Mouse (Mus musculus) neural tube, embryonic 14.5 days (tissue): ENCODE measurements at regions not wholly inside any gene's neighbourhood (a gene's known extent, or its start where the extent isn't known, plus 50 kb on each side); places are given as distances from the start of the nearest gene placed in this dataset.

ENCODE experiments used
- ATAC-seq: fragments of 200-750 bp; cut with Nextera tagmentation; 2 replicates; pipeline ENCODE4 v1.8.0; 2017; ENCODE audit warnings: low read depth, mild to moderate bottlenecking, moderate TSS enrichment, moderate library complexity
- H3K27ac ChIP-seq: fragments of 300-500 bp; sonication (generic); 2 replicates; pipeline ENCODE4 v1.5.1; 2014; ENCODE audit warnings: low read depth, mild to moderate bottlenecking, control low read depth, low read length, moderate library complexity, mixed read lengths
- H3K27me3 ChIP-seq: fragments of 300-500 bp; sonication (generic); 2 replicates; pipeline ENCODE4 v1.6.1; 2014; ENCODE audit warnings: low read length; ENCODE audit not compliant: control insufficient read depth, insufficient read depth
- H3K36me3 ChIP-seq: fragments of 300-500 bp; sonication (generic); 2 replicates; pipeline ENCODE4 v1.6.1; 2014; ENCODE audit warnings: low read length, mixed read lengths; ENCODE audit not compliant: control insufficient read depth, insufficient read depth
- H3K4me1 ChIP-seq: fragments of 300-500 bp; sonication (generic); 2 replicates; pipeline ENCODE4 v1.6.1; 2014; ENCODE audit warnings: low read length; ENCODE audit not compliant: control insufficient read depth, insufficient read depth
- H3K4me2 ChIP-seq: fragments of 300-500 bp; sonication (generic); 2 replicates; pipeline ENCODE4 v1.6.1; 2014; ENCODE audit warnings: mild to moderate bottlenecking, low read depth, low read length, control low read depth
- H3K4me3 ChIP-seq: fragments of 300-500 bp; sonication (generic); 2 replicates; pipeline ENCODE4 v1.5.1; 2014; ENCODE audit warnings: low read depth, low read length, control low read depth, mixed read lengths
- H3K9ac ChIP-seq: fragments of 300-500 bp; sonication (generic); replicated peaks from 2 replicates; pipeline ENCODE4 v1.6.1; 2014; ENCODE audit warnings: low read depth, mild to moderate bottlenecking, control low read depth, low read length, mixed read lengths
- H3K9me3 ChIP-seq: fragments of 300-500 bp; sonication (generic); 2 replicates; pipeline ENCODE4 v1.6.1; 2016; ENCODE audit warnings: low read length; ENCODE audit not compliant: control insufficient read depth
- WGBS: fragments of 180-500 bp; shearing (Covaris S2); extraction: QIAGEN DNeasy Blood & Tissue Kit; methylation state at CpG from one replicate; pipeline ENCODE4 v1.1.7; 2014; 5-methylcytosine and 5-hydroxymethylcytosine counted together

- H3K4me1 ChIP-seq: no peaks in the 10 kb centered on the region
- H3K27me3 ChIP-seq: no peaks in the 10 kb centered on the region
- ATAC-seq: no peak
- H3K4me3 ChIP-seq: no peak overlapping the region
- H3K9ac ChIP-seq: no peak overlapping the region
- no peaks in the 10 kb centered on the region for H3K36me3 ChIP-seq
- H3K9me3 ChIP-seq: no peaks in the 10 kb centered on the region
- no peak overlapping the region for H3K27ac ChIP-seq
- WGBS: 85% methylated on average over 7 of the region's 7 CpGs
- no peak overlapping the region for H3K4me2 ChIP-seq
Measured at GRCm38 (mm10) chr3:115562735-115563134, 152.1 kb downstream of the S1pr1 start.

DNA sequence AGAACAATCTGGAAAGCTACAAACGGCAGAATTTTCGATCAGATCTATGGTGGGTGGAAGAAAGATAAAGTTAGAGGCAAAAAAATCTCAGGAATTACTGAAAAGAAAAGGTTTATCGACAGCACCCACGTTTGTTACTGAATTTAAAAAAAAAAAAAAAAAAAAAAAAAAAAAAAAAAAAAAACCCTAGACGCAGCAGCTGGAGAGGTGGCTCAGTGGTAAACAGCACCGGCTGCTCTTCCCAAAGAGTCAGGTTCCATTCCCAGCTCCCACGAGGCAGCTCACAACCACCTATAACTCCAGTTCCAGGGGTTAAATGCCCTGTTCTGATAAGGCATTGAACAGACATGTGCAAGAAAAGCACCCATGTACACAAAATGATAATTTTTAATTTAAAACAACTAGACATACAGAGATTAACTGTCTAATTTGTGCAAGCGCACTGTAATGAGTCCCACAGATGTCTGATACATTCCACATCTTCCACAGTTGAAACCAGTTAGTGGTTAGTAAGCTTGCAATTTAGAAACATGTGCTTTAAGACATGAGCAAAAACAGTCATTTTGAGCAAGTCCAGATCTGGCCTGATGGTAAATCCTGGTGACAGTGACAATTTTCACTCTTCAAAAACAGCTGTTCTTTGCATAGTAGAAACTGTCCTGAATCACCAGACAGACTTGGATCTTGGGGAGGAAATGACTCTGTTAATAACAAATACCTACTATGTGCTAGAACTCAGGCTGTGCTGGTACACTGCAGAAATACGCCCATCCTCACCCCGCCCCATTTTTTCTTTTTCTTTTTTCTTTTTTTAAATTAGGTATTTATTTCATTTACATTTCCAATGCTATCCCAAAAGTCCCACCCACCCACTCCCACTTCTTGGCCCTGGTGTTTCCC is 159.8 kb downstream of the S1pr1 start:
- Histone ChIP-seq H3K36me3 (no peaks in the 10 kb centered on the region), H3K9me3 (no peaks in the 10 kb centered on the region), H3K4me3 (no peak overlapping the region), H3K9ac (no peak overlapping the region), H3K27ac (no peak overlapping the region), H3K4me2 (no peak overlapping the region), H3K27me3 (no peaks in the 10 kb centered on the region), H3K4me1 (no peaks in the 10 kb centered on the region)
- ATAC-seq: no peak
- 82% methylated on average over 10 of the region's 10 CpGs for WGBS

DNA sequence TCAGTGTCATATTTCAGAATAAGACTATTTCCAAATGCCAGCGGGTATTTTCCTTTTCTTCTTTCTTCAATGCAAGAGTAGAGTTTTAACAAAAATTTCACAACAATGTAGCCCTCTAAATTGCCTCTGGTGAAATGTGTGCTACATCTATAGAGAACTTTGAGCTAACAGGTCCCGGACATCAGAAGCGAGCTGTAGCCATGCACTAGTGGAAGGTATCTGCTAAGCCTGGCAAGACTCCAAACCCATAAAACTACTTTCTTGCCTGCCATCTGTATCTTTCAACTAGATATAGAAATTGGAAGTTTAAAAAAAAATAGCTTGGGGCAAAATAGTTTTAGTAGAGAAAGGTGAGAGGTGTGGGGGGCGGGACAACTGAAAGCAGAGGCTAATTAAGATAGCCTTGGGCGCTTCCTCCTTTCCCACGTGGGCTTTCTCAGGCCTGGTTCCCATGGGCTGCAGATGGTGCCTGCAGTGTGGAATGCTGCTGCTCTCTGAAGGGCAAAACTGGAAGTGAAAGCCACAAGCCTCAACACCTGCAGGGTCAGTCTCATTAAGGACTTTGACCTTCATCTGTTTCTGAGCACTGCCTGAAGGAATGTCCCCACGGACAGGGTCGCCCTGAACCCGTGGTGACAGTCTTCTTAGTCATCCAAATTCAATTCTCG is 160.9 kb downstream of the S1pr1 start:
- no peak for ATAC-seq
- 67% methylated on average over 10 of the region's 10 CpGs for WGBS
- Histone ChIP-seq H3K4me1 (no peaks in the 10 kb centered on the region), H3K36me3 (no peaks in the 10 kb centered on the region), H3K4me2 (no peak overlapping the region), H3K4me3 (no peak overlapping the region), H3K9me3 (no peaks in the 10 kb centered on the region), H3K9ac (no peak overlapping the region), H3K27me3 (no peaks in the 10 kb centered on the region), H3K27ac (no peak overlapping the region)

DNA sequence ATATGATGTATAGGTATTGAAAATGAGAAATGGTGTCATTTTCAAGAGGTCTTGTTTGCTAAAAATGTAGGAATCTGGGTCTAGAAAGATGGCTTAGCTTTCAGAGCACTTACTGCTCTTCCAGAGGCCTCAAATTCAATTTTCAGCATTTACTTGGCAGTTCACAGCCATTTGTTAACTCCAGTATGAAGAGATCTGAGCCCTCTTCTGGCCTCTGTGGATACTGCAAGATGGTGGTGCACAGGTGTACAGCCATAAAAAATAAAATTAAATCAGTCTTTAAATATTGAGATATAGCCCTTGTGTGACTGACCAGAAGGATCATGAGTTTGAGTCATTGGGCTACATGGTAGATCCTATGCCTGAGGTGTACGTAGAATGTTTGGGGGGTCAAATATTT is 173.1 kb downstream of the S1pr1 start:
- no peak for ATAC-seq
- no peak overlapping the region for H3K4me3 ChIP-seq
- H3K27me3 ChIP-seq: no peaks in the 10 kb centered on the region
- no peak overlapping the region for H3K4me2 ChIP-seq
- 88% methylated on average over 1 of the region's 1 CpGs for WGBS
- H3K9ac ChIP-seq: no peak overlapping the region
- H3K4me1 ChIP-seq: no peaks in the 10 kb centered on the region
- H3K9me3 ChIP-seq: no peaks in the 10 kb centered on the region
- H3K36me3 ChIP-seq: no peaks in the 10 kb centered on the region
- no peak overlapping the region for H3K27ac ChIP-seq

DNA sequence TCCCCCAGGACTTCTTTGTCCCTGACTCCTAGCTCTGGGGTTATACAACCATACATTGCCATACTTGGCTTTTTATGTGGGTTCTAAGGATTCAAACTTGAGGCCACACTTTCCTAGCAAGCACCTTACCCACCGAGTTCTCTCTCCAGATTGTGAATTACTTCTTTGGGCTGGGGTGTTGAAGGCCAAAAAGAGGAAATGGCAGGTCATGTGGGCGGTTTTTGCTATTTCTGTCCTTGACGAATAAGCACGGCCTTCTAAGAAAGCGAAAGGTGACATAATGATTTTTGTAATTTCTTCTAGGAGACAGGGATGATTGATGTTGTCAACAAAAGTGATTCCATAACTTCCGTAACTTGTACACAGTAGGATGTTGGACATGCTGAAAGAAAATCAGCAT is 176.5 kb downstream of the S1pr1 start:
- no peaks in the 10 kb centered on the region for H3K4me1 ChIP-seq
- no peak overlapping the region for H3K4me3 ChIP-seq
- H3K27me3 ChIP-seq: no peaks in the 10 kb centered on the region
- H3K27ac ChIP-seq: no peak overlapping the region
- no peak overlapping the region for H3K9ac ChIP-seq
- WGBS: 85% methylated on average over 6 of the region's 6 CpGs
- ATAC-seq: no peak
- no peaks in the 10 kb centered on the region for H3K9me3 ChIP-seq
- H3K4me2 ChIP-seq: no peak overlapping the region
- no peaks in the 10 kb centered on the region for H3K36me3 ChIP-seq

GRCm38 (mm10) chr3:115532141-115532735 is 182.6 kb downstream of the S1pr1 start:
- 68% methylated on average over 18 of the region's 18 CpGs for WGBS

DNA sequence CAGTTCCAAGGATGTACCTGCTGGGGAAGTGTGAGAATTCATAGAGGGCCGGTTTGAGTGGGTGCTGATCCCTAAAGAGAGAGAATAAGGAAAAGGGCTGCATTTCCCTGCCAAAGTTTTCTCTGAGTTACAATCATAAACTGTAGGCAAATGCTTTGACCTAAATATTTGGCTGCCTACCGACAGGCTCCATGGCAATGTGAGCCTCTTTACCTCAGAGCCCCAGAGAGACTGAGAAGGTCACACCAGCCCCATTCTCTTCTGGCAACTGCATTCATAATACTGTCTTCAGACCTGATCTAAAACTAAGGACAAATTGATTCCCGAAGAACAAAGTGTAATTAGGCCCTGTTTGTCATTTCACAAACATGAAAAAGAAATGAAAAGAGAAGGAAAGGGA is 184.4 kb downstream of the S1pr1 start:
- H3K4me1 ChIP-seq: no peaks in the 10 kb centered on the region
- H3K27ac ChIP-seq: no peak overlapping the region
- no peak overlapping the region for H3K4me3 ChIP-seq
- H3K36me3 ChIP-seq: no peaks in the 10 kb centered on the region
- H3K9ac ChIP-seq: no peak overlapping the region
- ATAC-seq: no peak
- no peaks in the 10 kb centered on the region for H3K27me3 ChIP-seq
- H3K9me3 ChIP-seq: no peaks in the 10 kb centered on the region
- H3K4me2 ChIP-seq: no peak overlapping the region
- 73% methylated on average over 3 of the region's 3 CpGs for WGBS

More at GRCm38 (mm10) chr3:115532141-115532735, 182.6 kb downstream of the S1pr1 start:
- H3K4me3 ChIP-seq: no peak overlapping the region
- no peaks in the 10 kb centered on the region for H3K4me1 ChIP-seq
- no peaks in the 10 kb centered on the region for H3K27me3 ChIP-seq
- no peak overlapping the region for H3K4me2 ChIP-seq
- no peak overlapping the region for H3K27ac ChIP-seq
- no peak overlapping the region for H3K9ac ChIP-seq
- H3K36me3 ChIP-seq: no peaks in the 10 kb centered on the region
- H3K9me3 ChIP-seq: no peaks in the 10 kb centered on the region
- ATAC-seq: peak; percentile 81; the same call in 1 of the 2 replicates

GRCm38 (mm10) chr3:115529918-115530317 is 185.0 kb downstream of the S1pr1 start:
- no peak overlapping the region for H3K27ac ChIP-seq
- no peak overlapping the region for H3K9ac ChIP-seq
- no peak overlapping the region for H3K4me3 ChIP-seq
- ATAC-seq: no peak
- no peaks in the 10 kb centered on the region for H3K9me3 ChIP-seq
- H3K36me3 ChIP-seq: no peaks in the 10 kb centered on the region
- H3K4me2 ChIP-seq: no peak overlapping the region
- H3K27me3 ChIP-seq: no peaks in the 10 kb centered on the region
- no peaks in the 10 kb centered on the region for H3K4me1 ChIP-seq
- 52% methylated on average over 4 of the region's 4 CpGs for WGBS

DNA sequence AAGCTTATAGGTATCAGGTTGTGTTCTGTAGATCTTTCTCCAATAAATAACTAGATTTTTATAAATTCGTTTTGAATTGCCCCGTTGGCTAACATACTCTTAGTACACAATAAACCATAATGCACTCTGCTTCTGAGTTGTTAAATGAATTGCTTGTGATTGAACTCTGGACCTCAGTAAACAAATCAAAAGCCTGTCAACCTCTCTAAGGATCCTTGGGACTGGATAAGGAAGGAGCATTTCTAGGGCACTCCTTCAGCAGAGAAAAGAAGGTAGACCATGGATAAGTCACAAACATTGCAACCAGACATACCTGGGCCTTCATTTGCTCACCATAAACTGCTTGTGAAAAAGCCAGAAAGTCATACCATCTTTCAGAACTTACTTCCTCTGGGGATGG is 191.4 kb downstream of the S1pr1 start:
- H3K4me3 ChIP-seq: no peak overlapping the region
- no peaks in the 10 kb centered on the region for H3K4me1 ChIP-seq
- no peak overlapping the region for H3K9ac ChIP-seq
- no peaks in the 10 kb centered on the region for H3K27me3 ChIP-seq
- ATAC-seq: no peak
- no peak overlapping the region for H3K27ac ChIP-seq
- no peak overlapping the region for H3K4me2 ChIP-seq
- WGBS: 83% methylated on average over 2 of the region's 2 CpGs
- H3K9me3 ChIP-seq: no peaks in the 10 kb centered on the region
- H3K36me3 ChIP-seq: no peaks in the 10 kb centered on the region
